Mouse (Mus musculus) limb, embryonic 14.5 days (tissue): Measurements from ENCODE around the gene Gm11020. TPM values are rescaled to one million over a fixed set of nuclear protein-coding genes. Genes with fewer than 3 reads are reported as not detected.

Source experiments
- ATAC-seq: fragments of 200-750 bp; cut with Nextera tagmentation; 2 replicates; pipeline ENCODE4 v1.8.0; 2017; ENCODE audit warnings: low read depth, moderate number of reproducible peaks, moderate TSS enrichment; ENCODE audit not compliant: low FRiP score
- DNase-seq: peaks from one replicate; pipeline ENCODE4 v3.0.0-alpha.2; 2015; ENCODE audit warnings: low spot score
- H3K27ac ChIP-seq: fragments of 300-500 bp; sonication (generic); replicated peaks from 2 replicates; pipeline ENCODE4 v1.5.1; 2014; ENCODE audit warnings: low read depth, mild to moderate bottlenecking, low read length, moderate library complexity, mixed read lengths
- H3K27me3 ChIP-seq: fragments of 300-500 bp; sonication (generic); 2 replicates; pipeline ENCODE4 v1.6.1; 2014; ENCODE audit warnings: low read length, mixed read lengths; ENCODE audit not compliant: control insufficient read depth, insufficient read depth
- H3K36me3 ChIP-seq: fragments of 300-500 bp; sonication (generic); 2 replicates; pipeline ENCODE4 v1.6.1; 2014; ENCODE audit warnings: mild to moderate bottlenecking, low read length, moderate library complexity, mixed read lengths; ENCODE audit not compliant: control insufficient read depth, insufficient read depth
- H3K4me1 ChIP-seq: fragments of 300-500 bp; sonication (generic); 2 replicates; pipeline ENCODE4 v1.6.1; 2014; ENCODE audit warnings: antibody characterized with exemption, low read length, mixed read lengths; ENCODE audit not compliant: control insufficient read depth, insufficient read depth
- H3K4me2 ChIP-seq: fragments of 300-500 bp; sonication (generic); replicated peaks from 2 replicates; pipeline ENCODE4 v1.6.1; 2014; ENCODE audit warnings: low read depth, mild to moderate bottlenecking, low read length, moderate library complexity; ENCODE audit not compliant: severe bottlenecking
- H3K4me3 ChIP-seq: fragments of 300-500 bp; sonication (generic); replicated peaks from 2 replicates; pipeline ENCODE4 v1.5.1; 2014; ENCODE audit warnings: low read length
- H3K9ac ChIP-seq: fragments of 300-500 bp; sonication (generic); 2 replicates; pipeline ENCODE4 v1.6.1; 2014; ENCODE audit warnings: mild to moderate bottlenecking, low read depth, low read length, moderate library complexity; ENCODE audit not compliant: severe bottlenecking
- H3K9me3 ChIP-seq: fragments of 300-500 bp; sonication (generic); 2 replicates; pipeline ENCODE4 v1.6.1; 2016; ENCODE audit warnings: low read length; ENCODE audit not compliant: control insufficient read depth
- POLR2A ChIP-seq: fragments of 200-500 bp; IDR thresholded peaks from 2 replicates; pipeline ENCODE4 v1.8.0; 2012; ENCODE audit warnings: inconsistent platforms, mild to moderate bottlenecking, moderate library complexity, borderline replicate concordance; ENCODE audit not compliant: insufficient read depth, insufficient read length; ENCODE audit errors: extremely low read depth
- WGBS: fragments of 180-500 bp; shearing (Covaris S2); extraction: QIAGEN DNeasy Blood & Tissue Kit; methylation state at CpG from one replicate; pipeline ENCODE4 v1.1.7; 2014; 5-methylcytosine and 5-hydroxymethylcytosine counted together
- polyA plus RNA-seq, 2 experiments: library from polyadenylated mRNA; depleted of rRNA in 1 of 2; stranded (reverse) in 1 of 2; unstranded in 1 of 2; fragments of >200 nt; fragmentation: Nextera tagmentation in 1 of 2; extraction: Ambion mirVana in 1 of 2; gene quantifications; 2 replicates each; pipeline versions ENCODE4 v1.2.1 to v1.2.3; 2012 to 2014

Gm11020 gene
- polyA plus RNA-seq, 2 experiments, result not detected

DNA sequence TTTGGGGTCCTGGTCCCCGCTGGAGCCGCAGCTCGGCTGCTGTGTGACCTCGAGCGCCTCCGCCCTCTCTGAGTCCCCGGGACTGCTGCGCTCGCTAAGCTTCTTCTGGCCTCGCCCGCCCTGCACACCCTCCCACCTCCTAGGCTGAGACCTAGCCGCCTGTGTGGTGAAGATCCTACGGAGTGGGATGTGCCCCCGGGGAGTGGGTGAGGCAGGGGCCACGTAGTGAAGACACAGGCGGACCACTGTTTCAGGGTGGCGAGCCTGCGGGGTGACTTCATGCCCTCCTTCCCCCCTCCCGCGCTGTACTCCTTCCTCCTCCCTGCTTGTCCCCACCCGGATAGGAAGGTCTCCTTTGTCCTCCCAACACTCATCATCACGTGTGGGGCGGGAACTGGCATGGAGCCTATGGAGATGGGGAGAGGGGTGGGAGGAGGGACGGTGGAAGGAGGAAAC lies 19.8 kb downstream of the Gm11020 start:
- Histone ChIP-seq H3K36me3 (peaks cover 20% of the 10 kb centered on the region), H3K9ac (peak overlapping the region; percentile 89), H3K27me3 (no peaks in the 10 kb centered on the region), H3K4me3 (peak overlapping the region; percentile 67), H3K4me1 (peaks cover 5% of the 10 kb centered on the region), H3K9me3 (no peaks in the 10 kb centered on the region), H3K4me2 (peak overlapping the region; percentile 85), H3K27ac (peak overlapping the region; percentile 82)
- ATAC-seq, result peak; percentile 58
- WGBS, result under 1% methylated on average over 24 of the region's 24 CpGs
- TF ChIP-seq POLR2A, result 0 out of 2 replicates have a peak, but pooled peaks have one; percentile 24
- peak; percentile 74 for DNase-seq

DNA sequence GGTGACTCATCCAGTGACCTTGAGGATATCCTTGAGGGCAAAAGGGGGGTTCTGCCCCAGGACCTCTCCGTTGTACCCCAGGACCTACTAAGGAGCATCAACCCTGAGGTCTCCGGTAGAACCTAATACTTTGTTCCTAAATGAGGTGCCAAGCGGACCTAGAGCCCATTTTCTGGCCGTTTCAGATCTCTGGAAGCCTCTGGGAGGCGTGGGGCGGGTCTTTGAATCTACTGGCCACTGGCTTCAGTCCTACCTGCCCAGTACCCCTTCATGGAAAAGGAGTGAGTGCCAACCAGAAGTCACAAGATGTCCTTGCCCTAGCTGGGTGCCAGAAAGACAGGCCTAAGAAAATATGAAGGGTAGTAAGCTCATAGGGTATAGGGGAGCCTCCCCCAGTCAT lies 20.3 kb downstream of the Gm11020 start:
- no peak for TF ChIP-seq POLR2A
- Histone ChIP-seq H3K9ac (peak overlapping the region; percentile 89), H3K4me1 (peaks cover 5% of the 10 kb centered on the region), H3K36me3 (peaks cover 25% of the 10 kb centered on the region), H3K27me3 (no peaks in the 10 kb centered on the region), H3K4me3 (peak overlapping the region; percentile 67), H3K9me3 (no peaks in the 10 kb centered on the region), H3K27ac (no peak overlapping the region), H3K4me2 (peak overlapping the region; percentile 85)
- ATAC-seq (no peak), DNase-seq (no peak)
- WGBS, result 43% methylated on average over 6 of the region's 6 CpGs

DNA sequence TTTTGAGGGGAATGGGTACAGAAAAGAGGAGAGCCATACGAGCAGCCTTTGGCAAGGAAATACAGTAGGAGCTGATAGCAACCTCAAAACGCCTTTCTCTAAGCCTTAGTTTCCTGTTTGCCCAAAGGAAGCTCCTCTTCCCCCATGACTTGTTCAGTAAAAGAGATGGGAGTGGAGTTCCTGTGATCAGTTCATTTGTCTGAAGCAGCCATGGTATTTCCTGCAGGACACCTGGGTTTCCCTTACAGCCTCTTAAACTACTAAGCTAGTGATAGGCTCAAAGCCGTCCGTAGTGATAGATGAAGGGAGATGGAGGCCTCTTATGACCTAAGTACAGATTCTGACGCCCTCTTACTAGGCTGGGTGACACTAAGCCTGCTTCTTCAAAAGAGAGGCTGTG lies 21.1 kb downstream of the Gm11020 start:
- Histone ChIP-seq H3K9ac (no peak overlapping the region), H3K4me3 (no peak overlapping the region), H3K27ac (no peak overlapping the region), H3K36me3 (peaks cover 33% of the 10 kb centered on the region), H3K27me3 (no peaks in the 10 kb centered on the region), H3K4me2 (no peak overlapping the region), H3K9me3 (no peaks in the 10 kb centered on the region), H3K4me1 (peaks cover 5% of the 10 kb centered on the region)
- 76% methylated on average over 5 of the region's 5 CpGs for WGBS
- no peak for ATAC-seq
- TF ChIP-seq POLR2A, result no peak
- no peak for DNase-seq

DNA sequence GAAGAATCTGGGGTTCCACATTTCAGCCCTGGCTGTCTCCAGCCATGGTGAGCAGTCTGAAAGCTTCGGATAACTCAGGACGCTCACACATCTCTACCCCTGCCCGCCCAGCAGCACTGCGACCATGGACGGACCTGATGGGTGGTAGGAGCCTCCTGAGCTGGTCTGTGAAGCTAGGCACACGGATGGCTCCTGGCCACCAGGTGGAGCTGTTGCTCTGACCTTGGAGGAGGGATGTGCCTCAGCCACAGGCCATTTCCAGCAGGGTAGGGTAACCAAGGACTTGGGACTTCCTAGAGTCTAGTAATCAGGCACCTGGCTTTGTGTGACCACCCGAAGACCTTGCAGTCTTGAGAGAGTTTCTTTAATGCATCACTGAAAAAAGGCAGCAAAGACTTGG lies 22.6 kb downstream of the Gm11020 start:
- 16% methylated on average over 7 of the region's 7 CpGs for WGBS
- no peak for TF ChIP-seq POLR2A

DNA sequence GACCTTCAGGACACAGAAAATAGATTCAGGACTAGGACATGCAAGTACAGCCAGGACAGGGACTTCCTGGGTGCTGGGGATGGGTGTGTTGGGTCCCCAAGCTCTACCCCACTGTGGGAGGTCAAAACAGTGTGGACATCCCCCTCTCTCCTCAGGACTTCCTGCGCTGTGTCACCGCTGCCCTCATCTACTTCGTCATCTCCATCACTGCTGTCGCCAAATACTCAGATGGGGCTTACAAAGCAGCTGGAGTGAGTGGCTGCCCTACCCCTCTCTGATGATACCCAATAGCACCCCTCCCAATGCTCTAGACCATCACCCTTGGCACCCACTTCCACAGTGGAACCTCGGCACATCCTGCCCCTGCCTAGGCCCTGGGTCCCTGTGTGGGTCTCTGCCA lies 23.3 kb downstream of the Gm11020 start:
- WGBS, result 91% methylated on average over 5 of the region's 5 CpGs

More for the DNA sequence above, 22.6 kb downstream of the Gm11020 start:
- DNase-seq, result peak; percentile 81
- H3K4me3 ChIP-seq, result no peak overlapping the region
- no peaks in the 10 kb centered on the region for H3K27me3 ChIP-seq
- no peak overlapping the region for H3K27ac ChIP-seq
- ATAC-seq, result peak; percentile 19; the same call in 1 of the 2 replicates
- H3K4me1 ChIP-seq, result peaks cover 5% of the 10 kb centered on the region
- no peaks in the 10 kb centered on the region for H3K9me3 ChIP-seq
- H3K4me2 ChIP-seq, result no peak overlapping the region
- H3K36me3 ChIP-seq, result peaks cover 38% of the 10 kb centered on the region
- no peak overlapping the region for H3K9ac ChIP-seq

More for the DNA sequence above, 23.3 kb downstream of the Gm11020 start:
- TF ChIP-seq POLR2A, result no peak
- no peak for ATAC-seq
- Histone ChIP-seq H3K36me3 (peaks cover 38% of the 10 kb centered on the region), H3K4me1 (peaks cover 5% of the 10 kb centered on the region), H3K9ac (no peak overlapping the region), H3K9me3 (no peaks in the 10 kb centered on the region), H3K27ac (no peak overlapping the region), H3K27me3 (no peaks in the 10 kb centered on the region), H3K4me3 (no peak overlapping the region), H3K4me2 (no peak overlapping the region)
- DNase-seq, result no peak
